Mouse (Mus musculus) neural tube, embryonic 12.5 days (tissue): ENCODE results near the gene Hist1h2bh. TPM values are rescaled to one million over a fixed set of nuclear protein-coding genes. Genes with fewer than 3 reads are reported as not detected.
"Not testable (repeated sequence)": the region's sequence is repeated elsewhere in the genome, so short reads cannot be mapped to it uniquely, and the experiment has no call there.

Experiments
- ATAC-seq: fragments of 200-750 bp; cut with Nextera tagmentation; 2 replicates; pipeline ENCODE4 v1.8.0; 2017; ENCODE audit warnings: low read depth, mild to moderate bottlenecking, moderate TSS enrichment, moderate library complexity; ENCODE audit not compliant: low FRiP score
- H3K27ac ChIP-seq: fragments of 300-500 bp; sonication (generic); 2 replicates; pipeline ENCODE4 v1.5.1; 2016
- H3K27me3 ChIP-seq: fragments of 300-500 bp; sonication (generic); replicated peaks from 2 replicates; pipeline ENCODE4 v1.6.1; 2016; ENCODE audit warnings: mild to moderate bottlenecking
- H3K36me3 ChIP-seq: fragments of 300-500 bp; sonication (generic); 2 replicates; pipeline ENCODE4 v1.6.1; 2016; ENCODE audit warnings: mild to moderate bottlenecking
- H3K4me1 ChIP-seq: fragments of 300-500 bp; sonication (generic); 2 replicates; pipeline ENCODE4 v1.6.1; 2016
- H3K4me2 ChIP-seq: fragments of 300-500 bp; sonication (generic); replicated peaks from 2 replicates; pipeline ENCODE4 v1.6.1; 2016; ENCODE audit warnings: mild to moderate bottlenecking
- H3K4me3 ChIP-seq: fragments of 300-500 bp; sonication (generic); 2 replicates; pipeline ENCODE4 v1.5.1; 2016
- H3K9ac ChIP-seq: fragments of 300-500 bp; sonication (generic); 2 replicates; pipeline ENCODE4 v1.6.1; 2016; ENCODE audit warnings: mild to moderate bottlenecking
- H3K9me3 ChIP-seq: fragments of 300-500 bp; sonication (generic); 2 replicates; pipeline ENCODE4 v1.6.1; 2016; ENCODE audit warnings: mild to moderate bottlenecking
- WGBS: fragments of 180-500 bp; shearing (Covaris S2); methylation state at CpG from one replicate; pipeline ENCODE4 v1.1.7; 2016; 5-methylcytosine and 5-hydroxymethylcytosine counted together
- polyA plus RNA-seq: library from polyadenylated mRNA; unstranded; fragments of >200 nt; fragmentation: Nextera tagmentation; extraction: Ambion mirVana; gene quantifications from 2 replicates; pipeline ENCODE4 v1.2.1, GENCODE M21; 2016

Gene Hist1h2bh
- polyA plus RNA-seq, 1 experiment from 2014 or later, result 0.63 TPM

GRCm38 (mm10) chr13:23581408-23582218 lies 38.4 kb upstream of the Hist1h2bh start, which contains the start of gene Hist1h4d:
Gene Hist1h4d (plus strand): TSS chr13:23581598.
- H3K9ac ChIP-seq, result peak within 1 kb of the TSS; percentile 56
- WGBS, result under 1% methylated on average over 43 of the region's 43 CpGs
- H3K36me3 ChIP-seq, result no peaks in the 10 kb centered on the region
- no peaks in the 10 kb centered on the region for H3K27me3 ChIP-seq
- peak within 1 kb of the TSS; percentile 34 for H3K4me3 ChIP-seq
- peak within 1 kb of the TSS; percentile 27 for H3K27ac ChIP-seq
- peaks cover 30% of the 10 kb centered on the region for H3K4me1 ChIP-seq
- H3K9me3 ChIP-seq, result no peaks in the 10 kb centered on the region
- peak within 1 kb of the TSS; percentile 65 for H3K4me2 ChIP-seq
- peak; percentile 86 for ATAC-seq

GRCm38 (mm10) chr13:23577835-23578234 lies 34.6 kb upstream of the Hist1h2bh start:
- Histone ChIP-seq H3K36me3 (no peaks in the 10 kb centered on the region), H3K9me3 (no peaks in the 10 kb centered on the region), H3K9ac (no peak overlapping the region), H3K4me2 (no peak overlapping the region; the same call in 1 of the 2 replicates), H3K27me3 (no peaks in the 10 kb centered on the region), H3K27ac (no peak overlapping the region), H3K4me3 (no peak overlapping the region), H3K4me1 (peaks cover 26% of the 10 kb centered on the region)
- ATAC-seq, result no peak
- WGBS, result 88% methylated on average over 1 of the region's 1 CpGs

- WGBS, result 57% methylated on average over 6 of the region's 6 CpGs
- no peaks in the 10 kb centered on the region for H3K27me3 ChIP-seq
- H3K4me3 ChIP-seq, result 0 out of 2 replicates have a peak overlapping the region, but pooled peaks have one; percentile 41
- H3K4me1 ChIP-seq, result peaks cover 27% of the 10 kb centered on the region
- ATAC-seq, result no peak
- peak overlapping the region; percentile 62 for H3K4me2 ChIP-seq
- H3K9ac ChIP-seq, result no peak overlapping the region
- no peaks in the 10 kb centered on the region for H3K9me3 ChIP-seq
- no peak overlapping the region for H3K27ac ChIP-seq
- no peaks in the 10 kb centered on the region for H3K36me3 ChIP-seq
These were observed 33.9 kb upstream of the Hist1h2bh start for GRCm38 (mm10) chr13:23576906-23577639.

GRCm38 (mm10) chr13:23576351-23576881 lies 33.2 kb upstream of the Hist1h2bh start:
- peaks cover 24% of the 10 kb centered on the region for H3K4me1 ChIP-seq
- peak overlapping the region; percentile 65 for H3K9ac ChIP-seq
- no peaks in the 10 kb centered on the region for H3K36me3 ChIP-seq
- ATAC-seq, result no peak
- H3K4me3 ChIP-seq, result peak overlapping the region; percentile 41
- no peaks in the 10 kb centered on the region for H3K27me3 ChIP-seq
- no peaks in the 10 kb centered on the region for H3K9me3 ChIP-seq
- H3K4me2 ChIP-seq, result peak overlapping the region; percentile 62
- WGBS, result 7% methylated on average over 7 of the region's 7 CpGs
- peak overlapping the region; percentile 51; the same call in 1 of the 2 replicates for H3K27ac ChIP-seq

- not testable (repeated sequence) for H3K36me3 ChIP-seq, H3K9me3 ChIP-seq, ATAC-seq, H3K27me3 ChIP-seq
- H3K27ac ChIP-seq, result peak overlapping the region; percentile 51; the same call in 1 of the 2 replicates
- peaks cover 24% of the 10 kb centered on the region for H3K4me1 ChIP-seq
- peak overlapping the region; percentile 41 for H3K4me3 ChIP-seq
- peak overlapping the region; percentile 62 for H3K4me2 ChIP-seq
- peak overlapping the region; percentile 65 for H3K9ac ChIP-seq
- 2% methylated on average over 19 of the region's 40 CpGs for WGBS
These were observed 32.7 kb upstream of the Hist1h2bh start for GRCm38 (mm10) chr13:23575864-23576313.

- peaks cover 24% of the 10 kb centered on the region for H3K4me1 ChIP-seq
- H3K4me2 ChIP-seq, result peak within 1 kb of the TSS; percentile 62
- peak within 1 kb of the TSS; percentile 65 for H3K9ac ChIP-seq
- H3K27ac ChIP-seq, result peak within 1 kb of the TSS; percentile 51; the same call in 1 of the 2 replicates
- no peaks in the 10 kb centered on the region for H3K36me3 ChIP-seq
- under 1% methylated on average over 18 of the region's 18 CpGs for WGBS
- no peaks in the 10 kb centered on the region for H3K27me3 ChIP-seq
- no peaks in the 10 kb centered on the region for H3K9me3 ChIP-seq
- ATAC-seq, result peak; percentile 51
- peak within 1 kb of the TSS; percentile 41 for H3K4me3 ChIP-seq
These were observed 32.2 kb upstream of the Hist1h2bh start, which contains the start of gene Hist1h3d for GRCm38 (mm10) chr13:23575271-23575851. Gene Hist1h3d (plus strand): TSS chr13:23575763.

- WGBS, result 1% methylated on average over 11 of the region's 39 CpGs
- peaks cover 28% of the 10 kb centered on the region for H3K4me1 ChIP-seq
- peak overlapping the region; percentile 45; the same call in 1 of the 2 replicates for H3K9ac ChIP-seq
- peak overlapping the region; percentile 25; the same call in 1 of the 2 replicates for H3K4me3 ChIP-seq
- H3K4me2 ChIP-seq, result peak overlapping the region; percentile 72
- peak; percentile 5 for ATAC-seq
- H3K9me3 ChIP-seq, H3K27ac ChIP-seq, H3K36me3 ChIP-seq, H3K27me3 ChIP-seq: not testable (repeated sequence)
These were observed 31.5 kb upstream of the Hist1h2bh start for GRCm38 (mm10) chr13:23574546-23575170.

GRCm38 (mm10) chr13:23573898-23574524 lies 30.8 kb upstream of the Hist1h2bh start, which contains the start of the genes Hist1h2bf and Hist1h2ad:
Gene Hist1h2bf (minus strand): TSS chr13:23574196.
Gene Hist1h2ad (plus strand): TSS chr13:23574381.
- Histone ChIP-seq H3K9ac (peak within 1 kb of the TSS; percentile 47), H3K4me3 (peak within 1 kb of the TSS; percentile 25), H3K27ac (peak within 1 kb of the TSS; percentile 62), H3K4me2 (peak within 1 kb of the TSS; percentile 72), H3K4me1 (peaks cover 28% of the 10 kb centered on the region)
- not testable (repeated sequence) for H3K36me3 ChIP-seq, H3K9me3 ChIP-seq, H3K27me3 ChIP-seq
- WGBS, result under 1% methylated on average over 42 of the region's 42 CpGs
- ATAC-seq, result peak; percentile 90

GRCm38 (mm10) chr13:23573034-23573897 lies 30.1 kb upstream of the Hist1h2bh start:
- H3K4me3 ChIP-seq, result peak overlapping the region; percentile 25
- H3K36me3 ChIP-seq, H3K27me3 ChIP-seq, H3K9me3 ChIP-seq, ATAC-seq: not testable (repeated sequence)
- 13% methylated on average over 20 of the region's 20 CpGs for WGBS
- peaks cover 28% of the 10 kb centered on the region for H3K4me1 ChIP-seq
- H3K4me2 ChIP-seq, result peak overlapping the region; percentile 72
- H3K27ac ChIP-seq, result peak overlapping the region; percentile 62
- H3K9ac ChIP-seq, result peak overlapping the region; percentile 47
